Mouse (Mus musculus): ENCODE measurements around the gene Slfn5. TPM values are rescaled to one million over a fixed set of nuclear protein-coding genes. Genes with fewer than 3 reads are reported as not detected.

Gene Slfn5
- polyA plus RNA-seq, 1 experiment from 2014 or later = 2.6 TPM

DNA sequence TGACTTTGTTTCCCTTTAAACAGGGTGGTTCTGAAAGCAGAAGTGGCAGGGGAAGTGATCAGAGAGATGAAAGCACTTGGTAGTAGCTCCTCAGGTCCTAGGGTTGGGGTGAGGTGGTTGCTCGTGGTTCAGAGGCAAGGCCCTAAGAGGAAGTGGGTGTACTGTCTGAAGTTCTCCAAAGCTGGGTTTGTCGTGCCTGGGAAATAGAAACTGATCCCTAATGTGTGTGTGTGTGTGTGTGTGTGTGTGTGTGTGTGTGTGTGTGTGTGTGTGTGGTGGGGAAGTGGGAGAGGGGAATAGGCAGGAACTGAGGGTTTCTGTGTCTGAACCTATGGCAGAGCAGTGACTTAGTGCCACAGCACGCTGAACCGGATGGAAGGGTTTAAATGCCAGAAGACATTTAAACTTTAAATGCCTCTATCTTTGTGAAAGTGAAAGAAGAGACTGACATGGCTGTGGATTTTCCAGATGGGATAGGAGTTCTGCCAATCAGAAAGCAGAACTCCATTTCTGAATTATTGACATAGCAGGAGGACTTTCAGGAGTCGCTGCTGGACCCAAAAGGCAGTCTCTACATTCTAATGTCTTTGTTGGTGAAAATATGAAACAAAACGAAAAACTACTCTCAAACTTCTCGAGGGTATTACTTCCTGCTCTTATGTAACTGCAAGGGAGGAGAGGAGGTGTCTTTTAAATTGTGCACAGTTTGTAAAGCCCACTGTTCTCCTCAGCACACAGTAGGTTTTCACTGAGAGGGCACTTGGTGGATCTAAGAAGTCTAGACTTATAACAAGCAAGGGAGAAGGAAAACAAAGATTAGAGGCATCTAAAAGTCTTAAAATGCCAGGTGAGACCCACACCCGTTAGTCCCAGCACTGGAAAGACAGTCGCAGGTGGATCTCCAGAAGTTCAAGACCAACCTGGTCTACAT, 1.7 kb downstream of the Slfn5 start:
- no peak overlapping the region for H3K9ac ChIP-seq (ENCODE audit: low read length)
- DNase-seq (ENCODE audit: low spot score) (no peak), ATAC-seq (ENCODE audit: low FRiP score, low TSS enrichment) (no peak)
- H3K9me3 ChIP-seq (ENCODE audit: control insufficient read depth, low read length) = no peaks in the 10 kb centered on the region
- peak overlapping the region; percentile 31 for H3K4me2 ChIP-seq (replicated peaks; ENCODE audit: low read depth)
- TF ChIP-seq EP300 (optimal IDR thresholded peaks at IDR 0.05) = no peak
- TF ChIP-seq CTCF (IDR thresholded peaks at IDR 0.05; ENCODE audit: low read depth) = no peak
- no peaks in the 10 kb centered on the region for H3K4me1 ChIP-seq (replicated peaks; ENCODE audit: control insufficient read depth, insufficient read depth)
- peak overlapping the region; percentile 26 for H3K4me3 ChIP-seq (ENCODE audit: low read depth, low read length)
- no peaks in the 10 kb centered on the region for H3K36me3 ChIP-seq (ENCODE audit: control insufficient read depth, insufficient read depth, low read length)
- WGBS = 57% methylated on average over 9 of the region's 9 CpGs
- H3K27ac ChIP-seq (replicated peaks) = peak overlapping the region; percentile 69
- H3K27me3 ChIP-seq (ENCODE audit: control insufficient read depth, insufficient read depth, low read length) = 0 out of 2 replicates have a peak, but pooled peaks cover 3% of the 10 kb centered on the region

- H3K9ac ChIP-seq (ENCODE audit: low read length) = no peak overlapping the region
- H3K27me3 ChIP-seq (ENCODE audit: control insufficient read depth, insufficient read depth, low read length) = 0 out of 2 replicates have a peak, but pooled peaks cover 3% of the 10 kb centered on the region
- 68% methylated on average over 6 of the region's 6 CpGs for WGBS
- H3K36me3 ChIP-seq (ENCODE audit: control insufficient read depth, insufficient read depth, low read length) = no peaks in the 10 kb centered on the region
- H3K27ac ChIP-seq (replicated peaks) = no peak overlapping the region
- no peaks in the 10 kb centered on the region for H3K4me1 ChIP-seq (replicated peaks; ENCODE audit: control insufficient read depth, insufficient read depth)
- ATAC-seq (ENCODE audit: low FRiP score, low TSS enrichment) (no peak), DNase-seq (ENCODE audit: low spot score) (no peak)
- no peak overlapping the region for H3K4me3 ChIP-seq (ENCODE audit: low read depth, low read length)
- TF ChIP-seq EP300 (optimal IDR thresholded peaks at IDR 0.05) (no peak), CTCF (IDR thresholded peaks at IDR 0.05; ENCODE audit: low read depth) (no peak)
- H3K4me2 ChIP-seq (replicated peaks; ENCODE audit: low read depth) = no peak overlapping the region
- H3K9me3 ChIP-seq (ENCODE audit: control insufficient read depth, low read length) = no peaks in the 10 kb centered on the region
These were observed 3.5 kb downstream of the Slfn5 start for GRCm38 (mm10) chr11:82954631-82955030.

GRCm38 (mm10) chr11:82956925-82957324, 5.8 kb downstream of the Slfn5 start:
- 0 out of 2 replicates have a peak, but pooled peaks cover 3% of the 10 kb centered on the region for H3K27me3 ChIP-seq (ENCODE audit: control insufficient read depth, insufficient read depth, low read length)
- no peaks in the 10 kb centered on the region for H3K36me3 ChIP-seq (ENCODE audit: control insufficient read depth, insufficient read depth, low read length)
- H3K27ac ChIP-seq (replicated peaks) = no peak overlapping the region
- H3K9ac ChIP-seq (ENCODE audit: low read length) = no peak overlapping the region
- H3K4me2 ChIP-seq (replicated peaks; ENCODE audit: low read depth) = no peak overlapping the region
- ATAC-seq (ENCODE audit: low FRiP score, low TSS enrichment) = no peak
- no peaks in the 10 kb centered on the region for H3K4me1 ChIP-seq (replicated peaks; ENCODE audit: control insufficient read depth, insufficient read depth)
- TF ChIP-seq EP300 (optimal IDR thresholded peaks at IDR 0.05) (no peak), CTCF (IDR thresholded peaks at IDR 0.05; ENCODE audit: low read depth) (no peak)
- no peak overlapping the region for H3K4me3 ChIP-seq (ENCODE audit: low read depth, low read length)
- DNase-seq (ENCODE audit: low spot score) = no peak
- H3K9me3 ChIP-seq (ENCODE audit: control insufficient read depth, low read length) = no peaks in the 10 kb centered on the region
- WGBS = 74% methylated on average over 10 of the region's 10 CpGs

- TF ChIP-seq CTCF (IDR thresholded peaks at IDR 0.05; ENCODE audit: low read depth) (peak; percentile 86), EP300 (optimal IDR thresholded peaks at IDR 0.05) (no peak)
- DNase-seq (ENCODE audit: low spot score) = peak; percentile 15
These were observed 8.5 kb downstream of the Slfn5 start for GRCm38 (mm10) chr11:82959613-82960012.

DNA sequence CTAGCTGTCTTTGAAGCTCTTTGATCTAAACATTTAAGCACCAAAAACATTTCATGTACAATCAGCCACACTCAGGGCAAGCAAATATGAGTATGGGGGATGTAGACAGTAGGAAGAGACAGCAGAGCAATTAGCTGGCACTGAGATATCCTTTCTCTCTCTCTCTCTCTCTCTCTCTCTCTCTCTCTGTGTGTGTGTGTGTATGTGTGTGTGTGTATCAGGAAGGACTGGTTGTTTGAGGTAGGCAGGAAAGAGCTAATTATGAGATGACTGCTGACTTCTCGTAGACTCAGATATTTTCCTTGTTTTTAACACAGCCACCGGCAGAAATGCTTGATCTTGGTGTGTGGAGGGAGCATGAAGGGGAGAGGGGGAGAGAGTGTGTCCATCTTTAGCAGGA, 10.6 kb downstream of the Slfn5 start:
- Histone ChIP-seq H3K9me3 (ENCODE audit: control insufficient read depth, low read length) (no peaks in the 10 kb centered on the region), H3K36me3 (ENCODE audit: control insufficient read depth, insufficient read depth, low read length) (no peaks in the 10 kb centered on the region), H3K4me3 (ENCODE audit: low read depth, low read length) (no peak overlapping the region), H3K4me2 (replicated peaks; ENCODE audit: low read depth) (no peak overlapping the region), H3K9ac (ENCODE audit: low read length) (no peak overlapping the region), H3K27me3 (ENCODE audit: control insufficient read depth, insufficient read depth, low read length) (no peaks in the 10 kb centered on the region), H3K27ac (replicated peaks) (no peak overlapping the region), H3K4me1 (replicated peaks; ENCODE audit: control insufficient read depth, insufficient read depth) (no peaks in the 10 kb centered on the region)
- TF ChIP-seq EP300 (optimal IDR thresholded peaks at IDR 0.05) (no peak), CTCF (IDR thresholded peaks at IDR 0.05; ENCODE audit: low read depth) (no peak)
- DNase-seq (ENCODE audit: low spot score) (no peak), ATAC-seq (ENCODE audit: low FRiP score, low TSS enrichment) (no peak)
- 66% methylated on average over 2 of the region's 2 CpGs for WGBS

More at GRCm38 (mm10) chr11:82959613-82960012, 8.5 kb downstream of the Slfn5 start:
- Histone ChIP-seq H3K9ac (ENCODE audit: low read length) (no peak overlapping the region), H3K36me3 (ENCODE audit: control insufficient read depth, insufficient read depth, low read length) (no peaks in the 10 kb centered on the region), H3K27me3 (ENCODE audit: control insufficient read depth, insufficient read depth, low read length) (no peaks in the 10 kb centered on the region), H3K4me3 (ENCODE audit: low read depth, low read length) (no peak overlapping the region), H3K4me2 (replicated peaks; ENCODE audit: low read depth) (no peak overlapping the region), H3K27ac (replicated peaks) (no peak overlapping the region), H3K4me1 (replicated peaks; ENCODE audit: control insufficient read depth, insufficient read depth) (no peaks in the 10 kb centered on the region), H3K9me3 (ENCODE audit: control insufficient read depth, low read length) (no peaks in the 10 kb centered on the region)
- 12% methylated on average over 4 of the region's 4 CpGs for WGBS
- no peak for ATAC-seq (ENCODE audit: low FRiP score, low TSS enrichment)

DNA sequence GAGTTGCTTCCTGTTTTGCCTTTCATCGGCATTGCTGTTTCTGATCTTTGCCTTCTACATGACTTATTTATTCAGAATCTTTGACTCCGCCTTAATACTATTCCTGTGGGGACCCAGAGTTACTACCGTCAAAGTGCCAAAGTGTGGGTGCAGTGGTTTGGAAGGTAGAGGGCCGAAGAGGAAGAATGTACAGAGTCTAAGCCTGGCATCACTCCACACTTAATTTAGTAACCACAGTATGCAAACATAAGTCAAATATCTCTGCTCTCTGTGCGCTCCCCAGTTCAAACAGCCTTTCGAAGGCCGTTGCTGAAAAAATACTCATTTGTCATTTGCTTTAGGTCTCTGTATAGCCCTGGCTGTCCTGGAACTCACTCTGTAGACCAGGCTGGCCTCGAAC, 11.1 kb downstream of the Slfn5 start:
- WGBS = 64% methylated on average over 8 of the region's 8 CpGs

More for the DNA sequence above, 11.1 kb downstream of the Slfn5 start:
- Histone ChIP-seq H3K9me3 (ENCODE audit: control insufficient read depth, low read length) (no peaks in the 10 kb centered on the region), H3K36me3 (ENCODE audit: control insufficient read depth, insufficient read depth, low read length) (no peaks in the 10 kb centered on the region), H3K27me3 (ENCODE audit: control insufficient read depth, insufficient read depth, low read length) (no peaks in the 10 kb centered on the region), H3K27ac (replicated peaks) (no peak overlapping the region), H3K4me3 (ENCODE audit: low read depth, low read length) (no peak overlapping the region), H3K9ac (ENCODE audit: low read length) (no peak overlapping the region), H3K4me2 (replicated peaks; ENCODE audit: low read depth) (no peak overlapping the region), H3K4me1 (replicated peaks; ENCODE audit: control insufficient read depth, insufficient read depth) (no peaks in the 10 kb centered on the region)
- ATAC-seq (ENCODE audit: low FRiP score, low TSS enrichment) = no peak
- TF ChIP-seq CTCF (IDR thresholded peaks at IDR 0.05; ENCODE audit: low read depth) (no peak), EP300 (optimal IDR thresholded peaks at IDR 0.05) (no peak)
- DNase-seq (ENCODE audit: low spot score) = no peak

Measured in stomach, postnatal 0 days (tissue).